Mouse (Mus musculus): ENCODE measurements around the gene Arpp21.

DNA sequence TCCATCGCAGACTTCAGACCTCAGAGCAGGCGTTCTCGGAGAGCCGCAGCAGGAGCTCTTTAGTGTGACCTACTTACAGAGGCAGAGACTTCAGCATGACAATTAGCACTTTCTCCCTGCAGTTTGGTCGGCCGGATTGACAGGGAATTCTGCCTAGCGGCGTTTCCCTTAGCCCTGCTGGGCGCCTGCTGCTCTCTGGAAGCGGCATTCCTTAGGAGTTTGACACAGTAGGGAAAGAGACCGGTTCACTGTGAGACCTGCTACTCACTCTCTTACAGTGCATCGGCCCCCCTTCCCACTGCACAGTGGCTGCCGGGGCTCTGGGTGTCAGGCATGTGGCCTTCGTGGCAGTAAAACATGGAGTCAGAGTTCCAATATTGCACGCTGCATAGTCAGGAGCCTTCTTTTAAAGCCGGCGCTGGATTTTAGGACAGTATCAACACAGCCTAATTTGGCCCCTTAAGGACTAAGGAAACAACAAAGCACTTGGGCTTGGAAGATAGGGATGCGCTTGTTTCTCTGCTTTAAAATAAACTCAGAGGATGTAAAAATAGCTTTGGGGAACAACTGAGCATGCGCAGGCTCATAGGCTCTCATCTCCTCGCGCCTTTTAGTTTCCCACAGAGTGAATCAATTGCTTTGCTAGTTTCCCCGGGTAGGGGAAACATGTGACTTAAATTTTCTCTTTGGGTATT lies 117.2 kb downstream of the Arpp21 start:
- TF ChIP-seq POLR2AphosphoS2 (IDR thresholded peaks at IDR 0.05; ENCODE audit: insufficient read length, low read depth) (no peak), MYOD1 (IDR thresholded peaks at IDR 0.05; ENCODE audit: control insufficient read depth in 1 of 3, insufficient read length in 2 of 3, low read depth in 2 of 3) (no peak), POLR2A (IDR thresholded peaks at IDR 0.05; ENCODE audit: insufficient read length, low read depth) (no peak), MAX (IDR thresholded peaks at IDR 0.05; ENCODE audit: low read depth) (no peak), MYOG (IDR thresholded peaks at IDR 0.05; ENCODE audit: control insufficient read depth in 1 of 3, insufficient read depth in 1 of 3, insufficient read length in 2 of 3, low read depth in 2 of 3) (no peak), TCF12 (IDR thresholded peaks at IDR 0.05; ENCODE audit: insufficient read depth, poor library complexity, severe bottlenecking) (no peak), SRF (IDR thresholded peaks at IDR 0.05; ENCODE audit: control insufficient read depth, insufficient read length, low read depth) (no peak), USF1 (IDR thresholded peaks at IDR 0.05; ENCODE audit: low read depth) (no peak), TCF3 (IDR thresholded peaks at IDR 0.05; ENCODE audit: insufficient read length, low read depth) (no peak), CEBPB (IDR thresholded peaks at IDR 0.05; ENCODE audit: insufficient read depth, poor library complexity, severe bottlenecking) (no peak)
